Mouse (Mus musculus) thymus, postnatal 4 days (tissue): Measurements from ENCODE around the gene Atp6v0e2.
"Not testable (repeated sequence)": the region's sequence is repeated elsewhere in the genome, so short reads cannot be mapped to it uniquely, and the experiment has no call there.

Experiments
- DNase-seq: peaks from one replicate; pipeline ENCODE4 v3.0.0; 2021

Gene Atp6v0e2

GRCm38 (mm10) chr6:48537105-48537954, at the start of gene Atp6v0e2:
TSS of gene Atp6v0e2 (plus strand) at chr6:48537615.
- peak; percentile 73 for DNase-seq

DNA sequence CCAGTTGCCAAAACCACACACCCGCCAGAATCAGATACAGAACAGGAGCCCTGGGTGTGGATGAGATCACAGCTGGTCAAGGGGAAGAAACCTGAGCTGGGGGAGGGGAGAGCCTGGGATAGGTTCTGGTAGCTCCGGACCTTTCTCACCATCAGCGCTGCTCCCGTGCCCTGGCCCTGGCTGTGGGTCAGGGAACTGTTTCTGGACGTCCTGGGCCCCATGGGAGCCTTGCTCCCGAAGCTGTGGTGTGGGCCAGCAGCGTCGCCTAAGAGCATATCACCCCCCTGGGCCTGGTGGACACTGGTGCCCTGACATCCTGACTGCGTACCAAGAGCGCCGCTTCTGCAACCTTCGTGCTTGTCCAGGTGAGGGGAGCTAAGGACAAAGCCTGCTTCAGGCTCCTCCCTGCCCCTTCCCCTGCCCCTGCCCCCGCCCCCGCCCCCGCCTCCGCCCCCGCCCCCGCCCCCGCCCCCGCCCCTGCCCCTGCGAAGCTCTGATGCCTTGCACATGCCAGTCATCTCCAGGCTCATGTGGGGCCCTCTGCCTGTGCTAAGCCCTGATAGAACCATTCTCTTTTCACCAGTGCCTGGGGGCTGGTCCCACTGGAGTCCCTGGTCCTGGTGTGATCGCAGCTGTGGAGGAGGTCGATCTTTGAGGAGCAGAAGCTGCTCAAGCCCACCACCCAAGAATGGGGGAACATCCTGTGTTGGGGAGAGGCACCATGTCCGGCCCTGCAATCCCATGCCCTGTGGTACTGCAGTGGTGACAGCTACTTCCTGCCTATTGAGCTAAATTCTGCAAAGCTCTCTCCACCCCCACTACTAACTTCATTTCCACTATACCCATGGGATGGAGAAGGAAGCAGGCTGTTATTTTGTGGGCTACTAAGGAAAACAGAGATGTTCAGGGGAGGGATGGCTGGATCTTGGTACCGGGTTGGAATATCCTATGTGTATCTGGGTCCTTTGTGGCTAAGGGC, 49.4 kb upstream of the Atp6v0e2 start:
- DNase-seq, result no peak

DNA sequence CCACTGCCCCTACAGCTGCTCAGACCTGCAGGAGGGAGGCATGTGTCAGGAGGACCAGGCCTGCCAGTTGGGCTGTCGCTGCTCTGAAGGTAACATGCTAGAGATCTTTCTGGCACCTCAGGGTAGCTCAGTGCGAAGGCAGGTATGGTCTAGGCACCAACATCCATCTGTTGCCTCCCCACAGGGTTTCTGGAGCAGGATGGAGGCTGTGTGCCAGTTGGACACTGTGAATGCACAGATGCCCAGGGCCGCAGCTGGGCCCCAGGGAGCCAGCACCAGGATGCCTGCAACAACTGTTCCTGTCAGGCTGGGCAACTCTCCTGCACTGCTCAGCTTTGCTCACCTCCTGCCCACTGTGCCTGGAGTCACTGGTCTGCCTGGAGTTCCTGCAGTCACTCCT, 47.7 kb upstream of the Atp6v0e2 start:
- DNase-seq, result no peak

- no peak for DNase-seq
Measured at GRCm38 (mm10) chr6:48491361-48491760, 46.1 kb upstream of the Atp6v0e2 start.

DNA sequence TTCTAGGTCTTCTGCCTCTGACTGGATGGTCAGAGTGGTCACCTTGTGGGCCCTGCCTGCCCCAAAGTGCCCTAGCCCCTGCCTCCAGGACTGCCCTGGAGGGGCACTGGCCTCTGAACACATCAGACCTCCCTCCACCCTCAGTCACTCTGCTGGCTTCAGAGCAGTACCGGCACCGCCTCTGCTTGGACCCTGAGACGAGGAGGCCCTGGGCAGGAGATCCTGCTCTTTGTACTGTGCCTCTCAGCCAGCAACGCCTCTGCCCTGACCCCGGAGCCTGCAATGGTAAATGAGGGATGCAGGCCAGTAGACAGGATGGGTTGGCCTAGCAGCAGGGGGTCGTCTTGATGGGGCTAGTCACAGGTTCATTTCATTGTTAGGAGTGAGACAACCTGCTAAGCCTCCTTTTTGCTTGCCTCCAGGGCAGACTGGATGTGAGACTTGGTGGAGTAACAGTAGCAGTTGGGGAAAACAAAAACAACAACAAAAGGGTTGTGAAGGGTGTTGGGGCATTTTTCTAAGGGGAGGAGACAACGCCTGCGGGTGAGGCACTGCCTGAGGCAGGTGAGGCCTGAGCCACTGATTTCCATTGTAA, 44.2 kb upstream of the Atp6v0e2 start:
- no peak for DNase-seq

- no peak for DNase-seq
Measured at GRCm38 (mm10) chr6:48497521-48497920, 39.9 kb upstream of the Atp6v0e2 start.

- no peak for DNase-seq
Measured at GRCm38 (mm10) chr6:48503847-48504240, 33.6 kb upstream of the Atp6v0e2 start.

DNA sequence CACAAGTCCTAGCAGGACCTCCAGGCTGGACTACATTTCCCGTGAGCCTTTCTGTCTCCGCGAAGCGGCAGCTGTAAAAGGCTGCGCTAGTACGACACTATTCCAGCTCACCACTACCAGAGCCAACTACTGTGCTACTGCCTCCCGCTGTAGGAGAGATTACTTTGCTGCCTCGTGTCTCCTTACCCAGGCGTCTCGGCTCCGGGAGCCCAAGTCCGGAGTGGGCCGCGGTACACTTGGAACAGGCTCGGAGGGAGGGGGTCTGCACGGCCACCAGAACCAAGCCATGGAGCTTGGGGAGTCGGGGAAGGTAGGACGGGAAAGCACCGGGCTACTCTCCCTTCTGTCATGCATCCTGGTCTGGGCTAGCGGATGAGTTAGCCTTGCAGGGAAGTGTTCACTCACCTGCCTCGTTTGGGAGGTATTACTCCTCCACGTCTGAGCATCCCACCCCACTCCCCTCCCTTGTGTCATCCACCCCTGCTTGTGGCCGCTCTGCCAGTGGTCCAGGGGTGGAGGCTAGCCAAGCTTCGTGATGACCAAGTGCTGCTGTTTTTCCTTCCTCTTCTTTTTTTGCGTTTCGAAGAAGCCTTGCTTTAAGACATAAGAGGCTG, 33.1 kb upstream of the Atp6v0e2 start:
- peak; percentile 58 for DNase-seq

DNA sequence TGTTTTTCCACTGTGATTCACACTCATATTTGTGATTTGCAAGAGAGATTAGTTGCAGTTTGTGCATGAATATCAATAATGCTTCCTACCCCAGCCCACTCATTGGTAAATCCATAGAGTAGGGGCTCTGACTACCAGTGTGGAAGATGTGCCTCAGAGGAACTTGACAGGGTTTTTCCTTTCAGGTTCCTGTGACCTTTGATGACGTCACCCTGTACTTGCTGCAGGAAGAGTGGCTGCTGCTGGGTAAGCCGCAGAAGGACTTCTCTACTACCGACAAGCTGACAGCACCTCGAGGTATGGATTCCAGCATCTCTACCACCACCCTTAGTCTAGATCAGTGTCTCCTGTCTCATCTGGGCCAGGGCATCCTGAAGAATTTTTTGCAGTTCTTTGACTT, 29.3 kb upstream of the Atp6v0e2 start:
- DNase-seq, result no peak

DNA sequence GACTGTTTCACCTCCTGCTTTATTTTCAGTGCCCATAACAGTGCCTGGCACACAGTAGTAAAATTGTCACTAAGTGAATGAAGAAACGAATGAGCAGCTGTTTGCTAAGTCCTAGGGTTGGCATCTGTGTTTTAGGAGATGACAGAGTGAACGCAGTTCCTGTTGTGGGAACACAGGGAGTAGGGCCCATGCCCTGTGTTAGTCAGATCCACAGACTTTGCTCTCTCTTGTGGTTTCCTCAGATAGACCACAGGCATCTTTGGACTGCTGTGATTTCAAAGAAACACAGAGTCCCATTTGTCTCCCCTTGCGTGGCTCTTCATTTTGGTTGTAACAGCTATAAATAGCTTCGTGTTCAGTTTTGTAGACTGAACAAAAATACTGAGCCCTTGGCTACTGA, 27.0 kb upstream of the Atp6v0e2 start:
- no peak for DNase-seq

DNA sequence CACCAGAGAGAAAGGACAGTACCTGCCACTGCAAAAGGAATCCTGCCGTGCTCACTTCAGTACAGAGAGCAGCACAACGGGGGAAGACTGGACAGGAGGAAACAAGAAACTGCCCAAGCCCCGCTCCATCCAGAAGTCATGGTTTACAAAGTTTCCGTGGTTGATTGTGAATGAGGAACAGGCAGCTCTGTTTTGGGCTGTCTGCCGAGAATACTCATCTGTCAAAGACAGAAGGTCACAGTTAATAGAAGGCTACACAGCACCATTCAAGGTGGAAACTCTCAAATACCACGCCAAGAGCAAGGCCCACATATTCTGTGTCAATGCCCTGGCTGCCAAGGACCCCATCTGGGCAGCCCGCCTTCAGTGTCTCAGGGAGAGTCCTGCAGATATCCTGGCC, 25.6 kb upstream of the Atp6v0e2 start:
- DNase-seq, result no peak

- DNase-seq, result not testable (repeated sequence)
Measured at GRCm38 (mm10) chr6:48524882-48525281, 12.5 kb upstream of the Atp6v0e2 start.

- DNase-seq, result no peak
Measured at GRCm38 (mm10) chr6:48527901-48528300, 9.5 kb upstream of the Atp6v0e2 start.

GRCm38 (mm10) chr6:48529261-48529660, 8.2 kb upstream of the Atp6v0e2 start:
- DNase-seq, result peak; percentile 32

DNA sequence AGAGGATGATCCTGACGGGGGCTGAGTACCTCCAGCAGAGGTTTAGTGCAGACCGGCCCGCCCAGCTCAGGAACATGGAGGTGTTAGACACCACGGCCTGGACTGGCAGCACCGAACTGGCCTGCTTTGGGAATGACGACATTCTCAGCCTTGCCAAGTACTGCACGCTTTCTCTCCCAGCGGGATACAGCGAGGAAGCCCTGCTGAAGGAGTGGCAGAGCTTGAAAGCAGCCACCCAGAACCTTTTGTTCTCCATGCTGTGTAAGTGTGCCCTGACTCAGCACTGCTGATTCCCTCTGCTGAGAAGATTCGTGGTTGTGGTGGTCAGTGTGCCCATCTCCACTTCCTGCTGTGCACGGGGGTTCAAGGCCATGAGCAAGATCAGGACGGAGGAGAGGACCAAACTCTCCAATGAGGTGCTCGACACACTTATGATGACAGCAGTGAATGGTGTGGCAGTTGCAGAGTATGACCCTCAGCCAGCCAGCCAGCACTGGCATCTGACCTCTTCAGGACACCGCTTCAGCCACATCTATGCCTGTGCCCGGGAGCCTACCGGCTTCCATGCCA, 7.5 kb upstream of the Atp6v0e2 start:
- no peak for DNase-seq

GRCm38 (mm10) chr6:48530862-48531261, 6.6 kb upstream of the Atp6v0e2 start:
- DNase-seq, result no peak

DNA sequence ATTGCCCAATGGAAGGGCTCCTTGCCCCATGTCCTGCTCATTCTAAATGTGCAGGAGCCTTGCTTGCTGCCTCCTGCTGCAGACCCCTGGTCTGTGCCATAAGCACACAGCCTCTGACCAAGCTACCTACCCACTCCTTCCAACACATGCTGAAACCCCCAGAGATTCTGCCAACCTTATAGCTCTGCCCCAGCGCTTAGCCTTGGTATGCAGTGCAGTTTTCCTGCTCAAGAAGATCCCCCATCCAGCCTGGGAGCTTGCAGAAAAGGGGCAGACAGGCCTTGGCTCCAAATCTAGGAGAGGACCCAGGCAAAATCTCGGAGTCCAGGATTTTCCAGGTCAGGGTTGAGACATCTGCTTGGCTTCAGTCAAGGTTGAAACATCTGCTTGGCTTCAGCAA, 3.9 kb upstream of the Atp6v0e2 start:
- DNase-seq, result no peak

DNA sequence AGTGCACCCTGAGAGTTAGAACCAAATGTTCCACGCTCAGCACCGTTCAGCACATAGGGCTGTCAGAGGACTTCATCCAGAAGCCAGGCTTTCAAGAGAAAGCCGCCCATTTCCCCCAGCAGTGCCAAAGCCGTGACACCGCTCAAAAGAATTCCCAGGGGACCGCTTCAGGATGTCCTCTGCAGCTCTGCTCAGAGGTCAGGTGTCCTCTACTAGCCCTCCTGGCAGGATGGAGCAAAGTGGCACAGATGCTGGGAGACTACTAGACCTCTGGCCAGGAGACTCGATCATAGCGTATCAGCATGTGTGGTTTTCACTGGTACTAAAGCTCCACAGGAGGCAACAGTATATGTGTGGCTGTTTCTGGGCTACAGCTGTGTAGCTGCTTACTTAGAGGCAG, 2.5 kb upstream of the Atp6v0e2 start:
- no peak for DNase-seq

DNA sequence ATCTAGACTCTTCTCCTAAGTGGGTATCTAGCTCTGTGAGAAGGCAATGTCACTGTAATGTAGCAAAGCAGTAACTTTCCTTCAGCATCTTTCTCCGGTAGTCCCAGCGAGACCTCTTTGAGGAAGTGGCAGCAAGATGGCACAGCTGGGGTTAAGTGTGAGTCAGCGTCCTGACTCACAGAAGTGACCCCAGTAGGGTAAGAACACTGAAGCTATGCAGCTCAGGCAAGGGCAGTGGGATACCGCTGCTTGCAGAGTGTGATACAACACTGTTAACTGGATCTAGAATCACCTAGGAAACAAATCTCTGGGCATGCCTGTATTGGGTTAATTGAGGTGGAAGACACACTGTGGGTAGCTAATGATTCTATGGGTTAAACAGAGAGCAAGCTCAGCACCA, 1.3 kb upstream of the Atp6v0e2 start:
- no peak for DNase-seq

GRCm38 (mm10) chr6:48538841-48539737, 1.7 kb downstream of the Atp6v0e2 start:
- peak; percentile 85 for DNase-seq

DNA sequence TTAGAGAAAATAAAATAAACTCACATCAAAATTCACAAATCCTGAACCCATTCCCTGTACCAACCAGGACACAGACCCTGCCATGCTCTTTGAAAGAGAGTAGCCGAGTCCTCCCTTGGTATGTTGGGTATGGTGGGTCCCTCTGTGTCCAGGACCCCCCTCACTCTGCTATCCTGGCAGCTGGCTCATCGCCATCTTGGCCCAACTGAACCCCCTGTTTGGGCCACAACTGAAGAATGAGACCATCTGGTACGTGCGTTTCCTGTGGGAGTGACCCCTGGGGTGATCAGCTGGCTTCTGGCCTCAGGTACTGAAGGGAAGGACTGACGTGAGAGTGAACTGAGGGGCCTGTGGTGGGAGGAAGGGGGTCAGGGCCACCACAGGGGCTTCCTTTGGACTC, 2.4 kb downstream of the Atp6v0e2 start:
- no peak for DNase-seq
